Mouse (Mus musculus): ENCODE measurements around the gene Carhsp1. TPM values are rescaled to one million over a fixed set of nuclear protein-coding genes. Genes with fewer than 3 reads are reported as not detected.
A peak's percentile ranks its signal among the peaks of the same experiment; 100 is the strongest.

Gene Carhsp1
- polyA plus RNA-seq, 1 experiment from 2014 or later, result 85.0 TPM

- no peak overlapping the region for H3K4me2 ChIP-seq
- H3K9me3 ChIP-seq (ENCODE audit: control insufficient read depth, low read length), result no peaks in the 10 kb centered on the region
- H3K4me1 ChIP-seq (ENCODE audit: control insufficient read depth, insufficient read depth, low read length), result no peaks in the 10 kb centered on the region
- peaks cover 10% of the 10 kb centered on the region for H3K27me3 ChIP-seq (ENCODE audit: control insufficient read depth, insufficient read depth, low read length)
- ATAC-seq (ENCODE audit: low FRiP score) (no peak), DNase-seq (ENCODE audit: low spot score, missing footprints) (no peak)
- WGBS, result 57% methylated on average over 5 of the region's 5 CpGs
- H3K9ac ChIP-seq (ENCODE audit: low read length), result no peak overlapping the region
- H3K4me3 ChIP-seq (ENCODE audit: low read depth, low read length), result no peak overlapping the region
- no peak overlapping the region for H3K27ac ChIP-seq (ENCODE audit: low read depth, low read length)
- H3K36me3 ChIP-seq (ENCODE audit: control insufficient read depth, insufficient read depth, low read length), result no peaks in the 10 kb centered on the region
Observed at GRCm38 (mm10) chr16:8678035-8678434, 6.1 kb upstream of the Carhsp1 start.

- H3K9me3 ChIP-seq (ENCODE audit: control insufficient read depth, low read length), result no peaks in the 10 kb centered on the region
- H3K4me3 ChIP-seq (ENCODE audit: low read depth, low read length), result no peak overlapping the region
- DNase-seq (ENCODE audit: low spot score, missing footprints) (no peak), ATAC-seq (ENCODE audit: low FRiP score) (no peak)
- H3K27me3 ChIP-seq (ENCODE audit: control insufficient read depth, insufficient read depth, low read length), result peaks cover 12% of the 10 kb centered on the region
- WGBS, result 49% methylated on average over 4 of the region's 4 CpGs
- H3K4me2 ChIP-seq, result no peak overlapping the region
- no peaks in the 10 kb centered on the region for H3K4me1 ChIP-seq (ENCODE audit: control insufficient read depth, insufficient read depth, low read length)
- no peak overlapping the region for H3K27ac ChIP-seq (ENCODE audit: low read depth, low read length)
- H3K36me3 ChIP-seq (ENCODE audit: control insufficient read depth, insufficient read depth, low read length), result no peaks in the 10 kb centered on the region
- no peak overlapping the region for H3K9ac ChIP-seq (ENCODE audit: low read length)
Observed at GRCm38 (mm10) chr16:8676800-8677199, 4.8 kb upstream of the Carhsp1 start.

- Histone ChIP-seq H3K36me3 (ENCODE audit: control insufficient read depth, insufficient read depth, low read length) (no peaks in the 10 kb centered on the region), H3K4me1 (ENCODE audit: control insufficient read depth, insufficient read depth, low read length) (no peaks in the 10 kb centered on the region), H3K4me2 (no peak overlapping the region), H3K9ac (ENCODE audit: low read length) (no peak overlapping the region), H3K27me3 (ENCODE audit: control insufficient read depth, insufficient read depth, low read length) (peaks cover 12% of the 10 kb centered on the region), H3K4me3 (ENCODE audit: low read depth, low read length) (no peak overlapping the region), H3K9me3 (ENCODE audit: control insufficient read depth, low read length) (no peaks in the 10 kb centered on the region), H3K27ac (ENCODE audit: low read depth, low read length) (no peak overlapping the region)
- WGBS, result 75% methylated on average over 2 of the region's 2 CpGs
- ATAC-seq (ENCODE audit: low FRiP score), result no peak
- no peak for DNase-seq (ENCODE audit: low spot score, missing footprints)
Observed at GRCm38 (mm10) chr16:8676228-8676627, 4.3 kb upstream of the Carhsp1 start.

- Histone ChIP-seq H3K27ac (ENCODE audit: low read depth, low read length) (no peak overlapping the region), H3K4me2 (no peak overlapping the region), H3K9ac (ENCODE audit: low read length) (no peak overlapping the region), H3K36me3 (ENCODE audit: control insufficient read depth, insufficient read depth, low read length) (no peaks in the 10 kb centered on the region), H3K4me3 (ENCODE audit: low read depth, low read length) (no peak overlapping the region), H3K9me3 (ENCODE audit: control insufficient read depth, low read length) (no peaks in the 10 kb centered on the region), H3K27me3 (ENCODE audit: control insufficient read depth, insufficient read depth, low read length) (peaks cover 12% of the 10 kb centered on the region), H3K4me1 (ENCODE audit: control insufficient read depth, insufficient read depth, low read length) (peaks cover 2% of the 10 kb centered on the region)
- ATAC-seq (ENCODE audit: low FRiP score) (no peak), DNase-seq (ENCODE audit: low spot score, missing footprints) (no peak)
- 91% methylated on average over 8 of the region's 8 CpGs for whole genome bisulfite sequencing
Observed at GRCm38 (mm10) chr16:8675559-8675958, 3.6 kb upstream of the Carhsp1 start.

- 5% methylated on average over 8 of the region's 8 CpGs for WGBS
- DNase-seq (ENCODE audit: low spot score, missing footprints) (peak; percentile 93), ATAC-seq (ENCODE audit: low FRiP score) (no peak)
- Histone ChIP-seq H3K4me3 (ENCODE audit: low read depth, low read length) (no peak overlapping the region), H3K4me1 (ENCODE audit: control insufficient read depth, insufficient read depth, low read length) (peaks cover 13% of the 10 kb centered on the region), H3K9ac (ENCODE audit: low read length) (no peak overlapping the region), H3K4me2 (no peak overlapping the region), H3K36me3 (ENCODE audit: control insufficient read depth, insufficient read depth, low read length) (no peaks in the 10 kb centered on the region), H3K27me3 (ENCODE audit: control insufficient read depth, insufficient read depth, low read length) (peaks cover 12% of the 10 kb centered on the region), H3K9me3 (ENCODE audit: control insufficient read depth, low read length) (no peaks in the 10 kb centered on the region), H3K27ac (ENCODE audit: low read depth, low read length) (no peak overlapping the region)
Observed at GRCm38 (mm10) chr16:8674165-8674564, 2.2 kb upstream of the Carhsp1 start.

GRCm38 (mm10) chr16:8673343-8673742 lies 1.4 kb upstream of the Carhsp1 start:
- Histone ChIP-seq H3K27me3 (ENCODE audit: control insufficient read depth, insufficient read depth, low read length) (peaks cover 12% of the 10 kb centered on the region), H3K27ac (ENCODE audit: low read depth, low read length) (no peak overlapping the region), H3K36me3 (ENCODE audit: control insufficient read depth, insufficient read depth, low read length) (no peaks in the 10 kb centered on the region), H3K9ac (ENCODE audit: low read length) (no peak overlapping the region), H3K4me3 (ENCODE audit: low read depth, low read length) (no peak overlapping the region), H3K4me1 (ENCODE audit: control insufficient read depth, insufficient read depth, low read length) (peaks cover 21% of the 10 kb centered on the region), H3K4me2 (no peak overlapping the region), H3K9me3 (ENCODE audit: control insufficient read depth, low read length) (no peaks in the 10 kb centered on the region)
- DNase-seq (ENCODE audit: low spot score, missing footprints) (no peak), ATAC-seq (ENCODE audit: low FRiP score) (no peak)
- WGBS, result 73% methylated on average over 6 of the region's 6 CpGs

GRCm38 (mm10) chr16:8672811-8673210 lies 856 bp upstream of the Carhsp1 start:
- ATAC-seq (ENCODE audit: low FRiP score), result no peak
- Histone ChIP-seq H3K27me3 (ENCODE audit: control insufficient read depth, insufficient read depth, low read length) (peaks cover 12% of the 10 kb centered on the region), H3K4me2 (no peak overlapping the region; the same call in 1 of the 2 replicates), H3K36me3 (ENCODE audit: control insufficient read depth, insufficient read depth, low read length) (no peaks in the 10 kb centered on the region), H3K4me3 (ENCODE audit: low read depth, low read length) (no peak overlapping the region), H3K9me3 (ENCODE audit: control insufficient read depth, low read length) (no peaks in the 10 kb centered on the region), H3K4me1 (ENCODE audit: control insufficient read depth, insufficient read depth, low read length) (peaks cover 26% of the 10 kb centered on the region), H3K27ac (ENCODE audit: low read depth, low read length) (no peak overlapping the region), H3K9ac (ENCODE audit: low read length) (no peak overlapping the region)
- DNase-seq (ENCODE audit: low spot score, missing footprints), result no peak

- ATAC-seq (ENCODE audit: low FRiP score), result no peak
- Histone ChIP-seq H3K27ac (ENCODE audit: low read depth, low read length) (no peak overlapping the region; the same call in 1 of the 2 replicates), H3K4me2 (peak overlapping the region; percentile 50), H3K4me3 (ENCODE audit: low read depth, low read length) (peak overlapping the region; percentile 55), H3K27me3 (ENCODE audit: control insufficient read depth, insufficient read depth, low read length) (peaks cover 12% of the 10 kb centered on the region), H3K9ac (ENCODE audit: low read length) (peak overlapping the region; percentile 73), H3K9me3 (ENCODE audit: control insufficient read depth, low read length) (no peaks in the 10 kb centered on the region), H3K36me3 (ENCODE audit: control insufficient read depth, insufficient read depth, low read length) (no peaks in the 10 kb centered on the region), H3K4me1 (ENCODE audit: control insufficient read depth, insufficient read depth, low read length) (peaks cover 28% of the 10 kb centered on the region)
- no peak for DNase-seq (ENCODE audit: low spot score, missing footprints)
- under 1% methylated on average over 18 of the region's 18 CpGs for WGBS
Observed at GRCm38 (mm10) chr16:8672350-8672687, 364 bp upstream of the Carhsp1 start.

- peak overlapping the region; percentile 55 for H3K4me3 ChIP-seq (ENCODE audit: low read depth, low read length)
- H3K4me2 ChIP-seq, result peak overlapping the region; percentile 50
- peak; percentile 71 for ATAC-seq (ENCODE audit: low FRiP score)
- peak overlapping the region; percentile 84 for H3K27ac ChIP-seq (ENCODE audit: low read depth, low read length)
- no peaks in the 10 kb centered on the region for H3K9me3 ChIP-seq (ENCODE audit: control insufficient read depth, low read length)
- peak overlapping the region; percentile 73 for H3K9ac ChIP-seq (ENCODE audit: low read length)
- WGBS, result 1% methylated on average over 15 of the region's 15 CpGs
- no peaks in the 10 kb centered on the region for H3K36me3 ChIP-seq (ENCODE audit: control insufficient read depth, insufficient read depth, low read length)
- peaks cover 28% of the 10 kb centered on the region for H3K4me1 ChIP-seq (ENCODE audit: control insufficient read depth, insufficient read depth, low read length)
- H3K27me3 ChIP-seq (ENCODE audit: control insufficient read depth, insufficient read depth, low read length), result peaks cover 12% of the 10 kb centered on the region
- peak; percentile 94 for DNase-seq (ENCODE audit: low spot score, missing footprints)
Observed at GRCm38 (mm10) chr16:8670041-8671035, 1.6 kb downstream of the Carhsp1 start.
